In genomic region chr7:44468644-44469285, GRCm38 (mm10) we compare ENCODE assay signal across 7 mouse cellular contexts. TPM values are rescaled to one million over a fixed set of nuclear protein-coding genes. Genes with fewer than 3 reads are reported as not detected.
DNase-seq lines count a peak whose midpoint lies in the region; ATAC-seq and TF ChIP-seq lines count a peak whose summit lies in the region.

No protein-coding gene starts in this region.

- peak overlapping the region; percentile 68 for H3K4me3 ChIP-seq in lung, postnatal 0 days (ENCODE audit: low read depth, low read length)
- H3K4me3 ChIP-seq in embryonic facial prominence, embryonic 14.5 days (ENCODE audit: low read depth, low read length) = peak overlapping the region; percentile 76
- peak overlapping the region; percentile 50 for H3K4me3 ChIP-seq in hindbrain, embryonic 12.5 days
- peak overlapping the region; percentile 49 for H3K4me3 ChIP-seq in midbrain, embryonic 12.5 days

- peak overlapping the region; percentile 73 for H3K4me2 ChIP-seq in lung, postnatal 0 days (replicated peaks; ENCODE audit: low read depth, low read length)
- H3K4me2 ChIP-seq in embryonic facial prominence, embryonic 14.5 days (ENCODE audit: low read depth, low read length) = peak overlapping the region; percentile 80
- H3K4me2 ChIP-seq in hindbrain, embryonic 12.5 days (replicated peaks) = peak overlapping the region; percentile 71
- H3K4me2 ChIP-seq in midbrain, embryonic 12.5 days (replicated peaks) = peak overlapping the region; percentile 61

- 33% methylated on average over 15 of the region's 15 CpGs for whole genome bisulfite sequencing in lung, postnatal 0 days
- WGBS in embryonic facial prominence, embryonic 14.5 days = 64% methylated on average over 15 of the region's 15 CpGs
- 52% methylated on average over 15 of the region's 15 CpGs for WGBS in hindbrain, embryonic 12.5 days
- 59% methylated on average over 15 of the region's 15 CpGs for WGBS in midbrain, embryonic 12.5 days

- TF ChIP-seq CTCF in lung, postnatal 0 days (IDR thresholded peaks at IDR 0.05) = no peak

- H3K36me3 ChIP-seq in lung, postnatal 0 days (ENCODE audit: insufficient read depth, low read length) = no peaks in the 10 kb centered on the region
- H3K36me3 ChIP-seq in embryonic facial prominence, embryonic 14.5 days (ENCODE audit: control insufficient read depth, insufficient read depth, low read length) = 0 out of 2 replicates have a peak, but pooled peaks cover 6% of the 10 kb centered on the region
- peaks cover 2% of the 10 kb centered on the region for H3K36me3 ChIP-seq in hindbrain, embryonic 12.5 days
- H3K36me3 ChIP-seq in midbrain, embryonic 12.5 days = peaks cover 3% of the 10 kb centered on the region

- peak overlapping the region; percentile 64 for H3K27ac ChIP-seq in lung, postnatal 0 days (ENCODE audit: low read length)
- H3K27ac ChIP-seq in embryonic facial prominence, embryonic 14.5 days (replicated peaks; ENCODE audit: low read depth, low read length) = peak overlapping the region; percentile 75; the same call in 1 of the 2 replicates
- H3K27ac ChIP-seq in hindbrain, embryonic 12.5 days = peak overlapping the region; percentile 91
- H3K27ac ChIP-seq in midbrain, embryonic 12.5 days (replicated peaks) = peak overlapping the region; percentile 89

- 0 out of 2 replicates have a peak, but pooled peaks cover 3% of the 10 kb centered on the region for H3K27me3 ChIP-seq in lung, postnatal 0 days (replicated peaks; ENCODE audit: insufficient read depth, low read length)
- H3K27me3 ChIP-seq in embryonic facial prominence, embryonic 14.5 days (replicated peaks; ENCODE audit: control insufficient read depth, insufficient read depth, low read length) = peaks cover 3% of the 10 kb centered on the region
- H3K27me3 ChIP-seq in hindbrain, embryonic 12.5 days = no peaks in the 10 kb centered on the region
- H3K27me3 ChIP-seq in midbrain, embryonic 12.5 days = peaks cover 5% of the 10 kb centered on the region; the same call in 1 of the 2 replicates

- peak overlapping the region; percentile 65; the same call in 1 of the 2 replicates for H3K9ac ChIP-seq in lung, postnatal 0 days (replicated peaks; ENCODE audit: low read depth)
- H3K9ac ChIP-seq in embryonic facial prominence, embryonic 14.5 days (ENCODE audit: low read depth, low read length) = peak overlapping the region; percentile 86
- peak overlapping the region; percentile 65 for H3K9ac ChIP-seq in hindbrain, embryonic 12.5 days
- peak overlapping the region; percentile 52 for H3K9ac ChIP-seq in midbrain, embryonic 12.5 days (replicated peaks)

- no peak for TF ChIP-seq EP300 in lung, postnatal 0 days (IDR thresholded peaks at IDR 0.05)

- H3K9me3 ChIP-seq in lung, postnatal 0 days (ENCODE audit: low read length) = no peaks in the 10 kb centered on the region
- H3K9me3 ChIP-seq in embryonic facial prominence, embryonic 14.5 days (ENCODE audit: control insufficient read depth, low read length) = no peaks in the 10 kb centered on the region
- H3K9me3 ChIP-seq in hindbrain, embryonic 12.5 days (replicated peaks) = no peaks in the 10 kb centered on the region
- H3K9me3 ChIP-seq in midbrain, embryonic 12.5 days = no peaks in the 10 kb centered on the region

- no peak for DNase-seq in lung, postnatal 0 days (ENCODE audit: low spot score)
- no peak for DNase-seq in lung, adult 18-20 months
- DNase-seq in embryonic facial prominence, embryonic 14.5 days (ENCODE audit: low spot score) = no peak
- no peak for DNase-seq in adrenal gland, postnatal 10 days
- no peak for DNase-seq in layer of hippocampus, postnatal 14 days (ENCODE audit: low spot score in 2 of 2)

- peaks cover 24% of the 10 kb centered on the region for H3K4me1 ChIP-seq in lung, postnatal 0 days (ENCODE audit: insufficient read depth, low read depth, low read length)
- peaks cover 9% of the 10 kb centered on the region for H3K4me1 ChIP-seq in embryonic facial prominence, embryonic 14.5 days (ENCODE audit: control insufficient read depth, insufficient read depth, low read length)
- peaks cover 57% of the 10 kb centered on the region for H3K4me1 ChIP-seq in hindbrain, embryonic 12.5 days
- peaks cover 49% of the 10 kb centered on the region for H3K4me1 ChIP-seq in midbrain, embryonic 12.5 days

- no peak for ATAC-seq in lung, postnatal 0 days
- ATAC-seq in embryonic facial prominence, embryonic 14.5 days (ENCODE audit: low read depth) = no peak
- no peak for ATAC-seq in hindbrain, embryonic 12.5 days (ENCODE audit: low FRiP score)
- no peak for ATAC-seq in midbrain, embryonic 12.5 days (ENCODE audit: low FRiP score, low read depth)

RNA-seq across cellular contexts. Expression of gene Josd2, which starts 1.0 kb away (rescaled TPM):
- polyA plus RNA-seq in lung, postnatal 0 days (2015; fragmentation: Nextera tagmentation; extraction: Ambion mirVana) = 93.7 and 110 TPM in 2 replicates
- 91.2 and 92.8 TPM in 2 replicates for polyA plus RNA-seq in embryonic facial prominence, embryonic 14.5 days (2014; fragmentation: Nextera tagmentation; extraction: Ambion mirVana)
- polyA plus RNA-seq in hindbrain, embryonic 12.5 days (2016; fragmentation: Nextera tagmentation; extraction: Ambion mirVana) = 60.5 and 65.1 TPM in 2 replicates
- polyA plus RNA-seq in midbrain, embryonic 12.5 days (2016; fragmentation: Nextera tagmentation; extraction: Ambion mirVana) = 56.2 and 58.1 TPM in 2 replicates
- total RNA-seq in adrenal gland, postnatal 10 days (2021) = 10 to 100 TPM; 42.2 to 52.0 TPM
- 10 to 100 TPM; 60.7 to 64.3 TPM for total RNA-seq in layer of hippocampus, postnatal 14 days (2021)

RNA-seq across cellular contexts. Expression of gene Aspdh, which starts 3.6 kb away (rescaled TPM):
- not detected in 2 replicates for polyA plus RNA-seq in lung, postnatal 0 days (2015; fragmentation: Nextera tagmentation; extraction: Ambion mirVana)
- 0.43 and 0.47 TPM in 2 replicates for polyA plus RNA-seq in embryonic facial prominence, embryonic 14.5 days (2014; fragmentation: Nextera tagmentation; extraction: Ambion mirVana)
- polyA plus RNA-seq in hindbrain, embryonic 12.5 days (2016; fragmentation: Nextera tagmentation; extraction: Ambion mirVana) = 1.3 and 3.9 TPM in 2 replicates
- 3.4 and 5.1 TPM in 2 replicates for polyA plus RNA-seq in midbrain, embryonic 12.5 days (2016; fragmentation: Nextera tagmentation; extraction: Ambion mirVana)
- total RNA-seq in adrenal gland, postnatal 10 days (2021) = 10 to 100 TPM in 1 of 2 experiments, 1 to 10 TPM in 1; 8.4 to 14.5 TPM
- total RNA-seq in layer of hippocampus, postnatal 14 days (2021) = 10 to 100 TPM; 15.0 to 15.4 TPM

RNA-seq across cellular contexts. Expression of gene Emc10, which starts 27.6 kb away (rescaled TPM):
- 59.3 and 69.2 TPM in 2 replicates for polyA plus RNA-seq in lung, postnatal 0 days (2015; fragmentation: Nextera tagmentation; extraction: Ambion mirVana)
- polyA plus RNA-seq in embryonic facial prominence, embryonic 14.5 days (2014; fragmentation: Nextera tagmentation; extraction: Ambion mirVana) = 140 and 145 TPM in 2 replicates
- polyA plus RNA-seq in hindbrain, embryonic 12.5 days (2016; fragmentation: Nextera tagmentation; extraction: Ambion mirVana) = 134 and 142 TPM in 2 replicates
- polyA plus RNA-seq in midbrain, embryonic 12.5 days (2016; fragmentation: Nextera tagmentation; extraction: Ambion mirVana) = 132 and 136 TPM in 2 replicates
- 10 to 100 TPM; 88.8 to 91.1 TPM for total RNA-seq in adrenal gland, postnatal 10 days (2021)
- 100 to 1,000 TPM; 163 to 173 TPM for total RNA-seq in layer of hippocampus, postnatal 14 days (2021)

RNA-seq across cellular contexts. Expression of gene Fam71e1, which starts 27.6 kb away (rescaled TPM):
- polyA plus RNA-seq in lung, postnatal 0 days (2015; fragmentation: Nextera tagmentation; extraction: Ambion mirVana) = 11.4 and 12.0 TPM in 2 replicates
- polyA plus RNA-seq in embryonic facial prominence, embryonic 14.5 days (2014; fragmentation: Nextera tagmentation; extraction: Ambion mirVana) = 5.4 and 10.7 TPM in 2 replicates
- 25.2 and 26.0 TPM in 2 replicates for polyA plus RNA-seq in hindbrain, embryonic 12.5 days (2016; fragmentation: Nextera tagmentation; extraction: Ambion mirVana)
- polyA plus RNA-seq in midbrain, embryonic 12.5 days (2016; fragmentation: Nextera tagmentation; extraction: Ambion mirVana) = 32.4 and 35.1 TPM in 2 replicates
- total RNA-seq in adrenal gland, postnatal 10 days (2021) = 10 to 100 TPM; 12.4 to 16.0 TPM
- 10 to 100 TPM; 29.8 to 48.4 TPM for total RNA-seq in layer of hippocampus, postnatal 14 days (2021)

RNA-seq across cellular contexts. Expression of gene Lrrc4b, which starts 39.9 kb away (rescaled TPM):
- 0.51 and 0.76 TPM in 2 replicates for polyA plus RNA-seq in lung, postnatal 0 days (2015; fragmentation: Nextera tagmentation; extraction: Ambion mirVana)
- 1.8 and 2.1 TPM in 2 replicates for polyA plus RNA-seq in embryonic facial prominence, embryonic 14.5 days (2014; fragmentation: Nextera tagmentation; extraction: Ambion mirVana)
- polyA plus RNA-seq in hindbrain, embryonic 12.5 days (2016; fragmentation: Nextera tagmentation; extraction: Ambion mirVana) = 12.6 and 12.7 TPM in 2 replicates
- 12.0 and 13.5 TPM in 2 replicates for polyA plus RNA-seq in midbrain, embryonic 12.5 days (2016; fragmentation: Nextera tagmentation; extraction: Ambion mirVana)
- total RNA-seq in adrenal gland, postnatal 10 days (2021) = 10 to 100 TPM in 1 of 2 experiments, 1 to 10 TPM in 1; 5.5 to 10.0 TPM
- 100 to 1,000 TPM; 299 to 301 TPM for total RNA-seq in layer of hippocampus, postnatal 14 days (2021)
